Mouse (Mus musculus) G1E (cell line): ENCODE measurements around the gene 1700013G24Rik. TPM values are rescaled to one million over a fixed set of nuclear protein-coding genes. Genes with fewer than 3 reads are reported as not detected.

Experiments used
- ATAC-seq: 2 replicates; pipeline ENCODE4 v1.8.0; 2016; ENCODE audit warnings: mild to moderate bottlenecking; ENCODE audit not compliant: insufficient number of reproducible peaks, poor library complexity, low FRiP score, severe bottlenecking; ENCODE audit errors: extremely low read depth
- DNase-seq: peaks from one replicate; pipeline ENCODE4 v3.0.0; 2012; ENCODE audit warnings: low spot score
- H3K27me3 ChIP-seq: 2 replicates; pipeline ENCODE4 v1.6.1; 2012; ENCODE audit warnings: mild to moderate bottlenecking, low read length, inconsistent platforms; ENCODE audit not compliant: insufficient read depth
- H3K36me3 ChIP-seq: replicated peaks from 2 replicates; pipeline ENCODE3; 2012; ENCODE audit warnings: mild to moderate bottlenecking, inconsistent platforms
- H3K4me1 ChIP-seq: 2 replicates; pipeline ENCODE4 v1.6.1; 2012; ENCODE audit warnings: low read depth, low read length, inconsistent platforms, mixed read lengths; ENCODE audit not compliant: insufficient read depth
- H3K4me3 ChIP-seq: 2 replicates; pipeline ENCODE4 v1.5.1; 2012; ENCODE audit warnings: low read depth, mild to moderate bottlenecking, inconsistent platforms, low read length, moderate library complexity, mixed read lengths
- H3K9me3 ChIP-seq: replicated peaks from 2 replicates; pipeline ENCODE4 v1.6.1; 2012; ENCODE audit warnings: inconsistent platforms
- CTCF ChIP-seq: IDR thresholded peaks from 2 replicates; pipeline ENCODE4 v1.5.1; 2012; ENCODE audit warnings: low read depth, low read length, inconsistent platforms, mixed read lengths
- GATA1 ChIP-seq: IDR thresholded peaks from 2 replicates; pipeline ENCODE4 v1.6.1; 2012; ENCODE audit warnings: borderline replicate concordance, low read length, inconsistent platforms, mixed read lengths
- GATA2 ChIP-seq: IDR thresholded peaks from 2 replicates; pipeline ENCODE4 v1.6.1; 2012; ENCODE audit warnings: low read depth, low read length, inconsistent platforms, borderline replicate concordance
- POLR2AphosphoS5 ChIP-seq: IDR thresholded peaks from 2 replicates; pipeline ENCODE4 v1.6.1; 2012; ENCODE audit warnings: low read depth, low read length, inconsistent platforms; ENCODE audit not compliant: insufficient replicate concordance
- TAL1 ChIP-seq: conservative IDR thresholded peaks from 2 replicates; pipeline ENCODE4 v1.6.1; 2012; ENCODE audit warnings: low read depth, low read length, inconsistent platforms, mixed read lengths
- polyA plus RNA-seq: library from polyadenylated mRNA; stranded (reverse); fragments of >175 nt; gene quantifications from 2 replicates; pipeline ENCODE4 v1.2.3, GENCODE M21; 2012
- total RNA-seq, 2 experiments: library from RNA; stranded (forward) in 1 of 2; stranded (reverse) in 1 of 2; fragments of 200-1000 nt in 1 of 2; fragments of >200 nt in 1 of 2; fragmentation: Nextera tagmentation in 1 of 2; gene quantifications; 2 replicates each; pipeline ENCODE4 v1.2.3; 2014 to 2017

Gene 1700013G24Rik
- total and polyA plus RNA-seq, 3 experiments: 0.22 TPM; not detected in 2

DNA sequence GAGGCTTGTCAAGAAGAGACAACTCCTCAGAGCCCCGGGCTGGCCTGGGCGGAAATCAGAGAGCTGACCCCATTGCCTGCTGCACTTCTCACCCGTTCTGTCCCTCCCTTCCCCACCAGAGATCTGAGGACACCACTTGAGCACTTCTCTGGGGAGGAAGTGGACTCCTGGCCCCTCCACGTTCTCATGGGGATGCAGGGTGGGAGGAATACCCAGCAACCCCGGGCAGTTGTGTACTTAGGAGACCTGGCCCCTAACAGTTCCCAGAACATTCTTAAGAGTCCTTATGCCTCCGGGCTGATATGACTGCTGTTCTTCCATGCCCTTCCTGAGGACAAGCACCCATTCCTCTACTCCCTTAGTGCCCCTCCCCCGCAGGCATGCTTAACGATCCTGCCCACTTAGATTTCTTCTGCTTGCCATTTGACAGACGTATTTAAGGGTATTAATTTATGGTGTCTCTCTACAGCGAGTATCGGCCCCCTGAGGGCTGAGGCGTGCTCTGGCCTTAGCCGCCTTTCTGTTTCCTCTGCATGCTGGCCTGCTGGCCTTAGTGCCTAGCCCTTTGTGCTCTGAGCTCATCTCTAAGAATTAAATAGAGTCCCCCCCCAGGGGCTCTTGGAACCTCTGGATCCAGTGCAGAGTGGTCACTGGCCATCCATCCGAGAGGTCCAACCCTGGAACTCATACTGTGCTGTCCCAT is 32.3 kb downstream of the 1700013G24Rik start:
- ATAC-seq (no peak), DNase-seq (no peak)
- Histone ChIP-seq H3K27me3 (peaks cover 3% of the 10 kb centered on the region; the same call in 1 of the 2 replicates), H3K9me3 (no peaks in the 10 kb centered on the region), H3K4me3 (no peak overlapping the region), H3K4me1 (no peaks in the 10 kb centered on the region), H3K36me3 (no peaks in the 10 kb centered on the region)
- no peak for TF ChIP-seq POLR2AphosphoS5

DNA sequence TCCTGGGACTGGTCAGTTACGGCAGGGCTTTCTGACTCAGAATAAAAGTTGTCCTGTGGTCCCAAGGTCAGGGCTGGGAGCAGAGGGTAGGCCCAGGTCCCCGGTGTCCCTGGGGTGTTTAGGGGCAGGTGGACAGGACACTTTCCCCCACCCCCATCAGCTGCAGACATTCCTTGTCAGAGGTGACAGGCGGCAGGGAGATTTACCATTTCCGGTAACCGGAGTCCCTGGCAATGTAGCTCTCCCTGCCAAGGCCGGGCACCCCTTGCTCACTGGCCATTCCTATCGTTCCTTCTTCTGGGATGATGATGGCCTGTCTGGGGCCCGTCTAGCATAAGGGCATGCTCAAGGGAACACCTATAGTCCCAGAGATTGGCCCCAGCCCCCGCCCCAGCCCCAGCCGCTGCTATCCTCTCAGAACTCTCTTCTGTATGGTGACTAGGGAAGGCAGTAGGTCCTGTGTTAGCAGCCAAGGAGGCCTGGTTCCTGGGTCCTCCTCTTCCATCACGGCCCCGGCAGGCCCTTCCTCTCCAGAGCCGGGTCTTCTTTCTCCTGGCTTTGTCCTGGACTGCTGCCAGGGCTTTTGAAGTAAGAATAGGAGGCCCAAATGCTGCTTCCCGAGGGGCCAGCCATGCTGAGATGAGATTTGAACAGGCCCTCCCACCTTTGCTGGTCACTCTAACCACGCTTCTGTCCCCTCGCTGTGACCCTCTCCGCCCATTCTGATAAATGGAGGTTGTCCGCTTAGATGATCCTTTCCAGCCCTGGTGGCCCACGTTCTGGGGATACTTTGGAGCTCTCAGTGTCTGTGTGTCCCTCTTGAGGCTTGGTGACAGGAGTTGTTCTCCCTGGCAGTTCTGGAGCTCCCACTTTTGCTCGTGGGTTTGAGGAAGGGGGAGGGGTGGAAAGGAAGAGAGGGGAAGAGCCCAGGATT is 33.3 kb downstream of the 1700013G24Rik start:
- Histone ChIP-seq H3K36me3 (no peaks in the 10 kb centered on the region), H3K4me1 (no peaks in the 10 kb centered on the region), H3K4me3 (no peak overlapping the region), H3K27me3 (no peaks in the 10 kb centered on the region; the same call in 1 of the 2 replicates), H3K9me3 (no peaks in the 10 kb centered on the region)
- DNase-seq: no peak
- TF ChIP-seq TAL1 (no peak), POLR2AphosphoS5 (no peak), GATA2 (no peak), GATA1 (no peak)
- ATAC-seq: no peak

DNA sequence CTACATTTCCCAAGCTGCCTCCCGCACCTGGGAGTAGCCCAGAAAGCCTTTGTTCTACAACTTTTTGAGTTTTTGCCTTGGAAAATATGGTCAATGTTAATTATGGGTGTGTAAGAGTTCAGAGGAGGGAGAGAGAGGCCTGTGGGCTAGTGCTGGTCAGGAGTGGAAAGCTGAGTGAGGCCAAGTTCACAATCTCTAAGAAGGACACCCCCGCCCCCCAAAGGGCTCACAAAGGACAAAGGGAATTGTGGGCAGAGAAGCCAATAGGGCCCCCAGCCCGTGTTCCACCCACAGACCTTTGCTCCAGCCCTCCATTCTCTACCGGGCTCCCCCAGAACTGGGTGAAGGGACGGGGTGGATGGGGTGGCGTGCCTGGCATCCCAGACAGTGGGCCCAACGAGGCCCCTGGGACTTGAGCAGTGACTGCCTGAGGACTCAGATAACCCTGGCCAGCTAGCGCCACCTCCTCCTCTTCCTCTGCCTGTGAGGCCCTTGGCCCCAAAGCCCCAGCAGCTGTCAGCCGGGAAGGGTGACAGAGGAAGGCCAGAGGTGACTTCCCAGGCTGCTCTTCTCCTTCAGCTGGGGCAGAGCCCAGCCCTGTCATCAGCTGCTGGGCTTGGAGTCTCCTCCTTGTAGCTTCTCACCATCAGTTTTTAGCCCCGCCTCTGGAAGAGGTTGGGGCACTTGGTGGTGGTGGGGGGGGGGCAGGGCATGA is 34.4 kb downstream of the 1700013G24Rik start:
- TF ChIP-seq POLR2AphosphoS5: no peak
- TF ChIP-seq GATA1: no peak
- no peak for TF ChIP-seq CTCF
- no peak for TF ChIP-seq TAL1
- no peak for TF ChIP-seq GATA2
- Histone ChIP-seq H3K4me3 (no peak overlapping the region), H3K4me1 (no peaks in the 10 kb centered on the region), H3K9me3 (no peaks in the 10 kb centered on the region), H3K27me3 (peaks cover under 1% of the 10 kb centered on the region; the same call in 1 of the 2 replicates), H3K36me3 (no peaks in the 10 kb centered on the region)
- ATAC-seq: no peak
- DNase-seq: no peak

DNA sequence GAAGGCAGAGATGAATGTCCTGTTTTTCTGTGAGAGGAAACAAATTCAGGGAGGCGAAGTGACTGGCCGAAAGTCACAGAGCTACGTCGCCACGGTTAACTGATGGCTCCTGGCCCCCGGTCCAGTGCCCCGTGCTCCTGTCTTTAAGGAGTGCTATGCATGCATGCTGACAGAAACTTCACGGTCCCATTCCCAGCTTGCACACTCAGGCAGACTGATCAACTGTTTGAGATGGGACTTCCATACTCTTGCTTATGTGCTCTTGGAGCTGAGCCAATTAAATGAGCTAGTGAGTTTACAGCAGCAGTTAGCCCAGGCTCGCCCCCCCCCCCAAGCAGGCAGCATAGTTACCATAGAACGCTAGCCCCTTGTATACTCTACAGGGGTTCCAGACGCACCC is 35.0 kb downstream of the 1700013G24Rik start:
- Histone ChIP-seq H3K36me3 (no peaks in the 10 kb centered on the region), H3K4me3 (no peak overlapping the region), H3K4me1 (no peaks in the 10 kb centered on the region), H3K9me3 (no peaks in the 10 kb centered on the region), H3K27me3 (peaks cover 3% of the 10 kb centered on the region; the same call in 1 of the 2 replicates)
- ATAC-seq (no peak), DNase-seq (no peak)
- TF ChIP-seq GATA1 (no peak), CTCF (no peak), TAL1 (no peak), POLR2AphosphoS5 (no peak), GATA2 (no peak)

DNA sequence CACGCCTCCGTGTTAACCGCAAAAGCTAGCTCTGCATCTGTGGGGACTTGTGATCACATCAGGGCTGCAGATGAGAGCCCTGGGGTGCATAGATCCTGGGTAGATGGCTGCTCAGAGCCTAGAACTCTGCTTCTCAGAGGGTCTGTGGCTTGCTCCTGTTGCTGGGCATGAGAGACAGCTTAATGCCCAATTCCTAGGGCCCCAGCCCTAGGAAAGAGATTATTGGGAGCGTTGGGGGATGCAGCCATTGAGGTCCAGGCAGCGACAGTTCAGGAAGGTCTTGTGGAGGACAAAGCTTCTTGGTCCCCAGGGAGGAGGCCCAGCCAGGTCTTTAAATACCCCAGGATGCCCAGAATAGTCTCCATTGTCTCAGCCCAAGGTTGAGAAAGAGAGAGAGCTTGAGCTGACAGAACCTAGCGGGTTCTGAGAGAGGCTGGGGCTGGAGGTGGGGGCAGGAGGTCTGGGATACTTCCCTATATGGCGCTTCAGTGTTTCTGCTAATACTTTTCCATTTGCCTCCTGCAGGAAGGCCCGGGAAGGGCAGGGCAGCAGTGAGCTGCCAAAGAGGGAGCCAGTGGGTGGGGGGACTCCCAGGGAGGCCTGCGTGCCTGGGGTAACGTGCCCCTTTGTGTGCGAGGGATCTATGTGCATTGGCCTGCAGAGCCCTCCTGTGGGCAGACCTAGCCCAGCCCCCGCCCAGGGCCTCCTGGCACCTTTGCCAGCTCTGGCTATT is 35.7 kb downstream of the 1700013G24Rik start:
- TF ChIP-seq GATA1: no peak
- TF ChIP-seq GATA2: no peak
- no peak for TF ChIP-seq TAL1
- no peak for TF ChIP-seq CTCF
- TF ChIP-seq POLR2AphosphoS5: no peak
- H3K4me3 ChIP-seq: no peak overlapping the region
- no peak for ATAC-seq
- no peaks in the 10 kb centered on the region for H3K4me1 ChIP-seq
- no peak for DNase-seq
- no peaks in the 10 kb centered on the region for H3K9me3 ChIP-seq
- H3K27me3 ChIP-seq: peaks cover 3% of the 10 kb centered on the region; the same call in 1 of the 2 replicates
- no peaks in the 10 kb centered on the region for H3K36me3 ChIP-seq

DNA sequence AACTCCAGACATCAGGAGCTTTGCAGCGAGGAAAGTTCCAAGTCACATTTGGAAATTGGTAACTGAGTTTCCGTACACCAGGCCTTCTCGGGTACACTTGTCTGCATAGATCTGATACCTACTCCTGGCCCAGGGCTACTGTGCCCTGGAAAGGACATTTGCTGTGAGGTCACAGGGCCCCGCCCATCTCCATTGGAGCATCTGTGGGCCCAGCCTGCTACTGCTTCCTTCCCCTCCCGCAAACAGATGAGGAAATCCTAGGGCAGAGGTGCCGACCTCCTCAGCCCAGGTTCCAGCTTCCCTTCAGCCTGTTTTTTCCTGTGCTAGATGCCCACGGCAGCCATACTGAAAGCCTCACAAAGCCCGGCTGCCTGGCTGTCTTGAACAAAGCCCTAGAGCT is 36.9 kb downstream of the 1700013G24Rik start:
- Histone ChIP-seq H3K9me3 (no peaks in the 10 kb centered on the region), H3K4me3 (no peak overlapping the region), H3K36me3 (no peaks in the 10 kb centered on the region), H3K27me3 (peaks cover 3% of the 10 kb centered on the region; the same call in 1 of the 2 replicates), H3K4me1 (no peaks in the 10 kb centered on the region)
- DNase-seq (no peak), ATAC-seq (no peak)
- TF ChIP-seq GATA2: no peak
- TF ChIP-seq POLR2AphosphoS5: no peak
- no peak for TF ChIP-seq GATA1
- no peak for TF ChIP-seq CTCF
- TF ChIP-seq TAL1: no peak
